23 mouse cellular contexts compared by ENCODE assay signal in the genomic region with DNA sequence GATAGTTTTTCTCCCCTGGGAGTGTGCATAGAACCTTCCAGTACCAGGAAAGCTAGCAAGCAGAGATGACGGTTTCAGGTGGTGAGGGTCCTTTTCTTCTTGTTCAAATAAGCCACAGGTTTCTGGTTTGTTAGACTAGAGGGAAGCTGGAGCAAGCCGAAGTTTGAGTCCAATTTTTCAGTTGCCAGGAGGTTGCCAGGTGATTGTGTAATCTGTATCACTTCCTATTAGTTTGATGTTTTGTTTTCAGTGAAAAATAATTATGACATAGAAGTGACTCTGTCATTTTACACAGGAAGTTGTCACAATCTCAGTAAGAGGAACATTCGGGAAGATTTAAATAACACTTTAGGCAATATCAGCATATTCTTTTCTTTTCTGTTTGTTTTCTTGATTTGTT. TPM values are rescaled to one million over a fixed set of nuclear protein-coding genes. Genes with fewer than 3 reads are reported as not detected.
A peak's percentile ranks its signal among the peaks of the same experiment; 100 is the strongest.
DNase-seq lines count a peak whose midpoint lies in the region; ATAC-seq and TF ChIP-seq lines count a peak whose summit lies in the region.
"Had no signal": no experiment of that assay in that cellular context is flagged by ENCODE, and none has a peak within 500 bp of the region (broad histone marks: within the 10 kb centered on the region; RNA-seq: fewer than 3 reads in every experiment).

No protein-coding gene starts in this region.

- no peak overlapping the region for H3K9ac ChIP-seq in heart, embryonic 11.5 days (ENCODE audit: low read depth, low read length)
- H3K9ac ChIP-seq: forebrain, postnatal 0 days; heart, embryonic 15.5 days; hindbrain, embryonic 13.5 days; limb, embryonic 12.5 days; liver, embryonic 13.5 days; lung, embryonic 14.5 days; neural tube, embryonic 12.5 days had no signal

- peak overlapping the region; percentile 67 for H3K27ac ChIP-seq in bone marrow macrophage, adult 2 months (ENCODE audit: insufficient read depth, low read depth, low read length)
- H3K27ac ChIP-seq in heart, embryonic 11.5 days (ENCODE audit: low read depth, low read length), result no peak overlapping the region
- H3K27ac ChIP-seq: heart, embryonic 15.5 days; hindbrain, embryonic 13.5 days; limb, embryonic 12.5 days; liver, embryonic 13.5 days; neural tube, embryonic 12.5 days had no signal

- no peak overlapping the region for H3K4me2 ChIP-seq in heart, embryonic 11.5 days
- H3K4me2 ChIP-seq: heart, embryonic 15.5 days; hindbrain, embryonic 13.5 days; limb, embryonic 12.5 days; liver, embryonic 13.5 days; lung, embryonic 14.5 days; neural tube, embryonic 12.5 days had no signal

- H3K4me1 ChIP-seq in bone marrow macrophage, adult 2 months (ENCODE audit: control insufficient read depth, insufficient read depth, low read length), result peaks cover 5% of the 10 kb centered on the region
- peaks cover 6% of the 10 kb centered on the region; the same call in 1 of the 2 replicates for H3K4me1 ChIP-seq in heart, embryonic 11.5 days (ENCODE audit: control insufficient read depth, insufficient read depth, low read length)
- H3K4me1 ChIP-seq: hindbrain, embryonic 13.5 days; limb, embryonic 12.5 days; neural tube, embryonic 12.5 days had no signal

- no peak for TF ChIP-seq POLR2A in bone marrow macrophage, adult 2 months (IDR thresholded peaks at IDR 0.05; ENCODE audit: borderline replicate concordance, low read depth, low read length)

- no peaks in the 10 kb centered on the region for H3K36me3 ChIP-seq in heart, embryonic 11.5 days (ENCODE audit: control insufficient read depth, insufficient read depth, low read length)
- H3K36me3 ChIP-seq: heart, embryonic 15.5 days; hindbrain, embryonic 13.5 days; limb, embryonic 12.5 days; liver, embryonic 13.5 days; neural tube, embryonic 12.5 days had no signal

- ATAC-seq in megakaryocyte, adult 5-6 weeks (ENCODE audit: poor library complexity, severe bottlenecking), result peak; percentile 97
- no peak for ATAC-seq in heart, embryonic 11.5 days (replicated peaks; ENCODE audit: insufficient number of reproducible peaks, low FRiP score, low TSS enrichment)
- ATAC-seq: forebrain, postnatal 0 days; intestine, postnatal 0 days; midbrain, embryonic 16.5 days had no signal

- no peak overlapping the region for H3K4me3 ChIP-seq in bone marrow macrophage, adult 2 months (ENCODE audit: insufficient read depth, low read length)
- no peak overlapping the region for H3K4me3 ChIP-seq in heart, embryonic 11.5 days (ENCODE audit: low read depth, low read length)
- H3K4me3 ChIP-seq: erythroblast, embryonic 14.5 days; heart, embryonic 15.5 days; hindbrain, embryonic 13.5 days; limb, embryonic 12.5 days; liver, embryonic 13.5 days; myocyte; neural tube, embryonic 12.5 days had no signal

- no peaks in the 10 kb centered on the region for H3K27me3 ChIP-seq in heart, embryonic 11.5 days (ENCODE audit: control insufficient read depth, insufficient read depth, low read length)
- H3K27me3 ChIP-seq: CH12.LX; heart, embryonic 15.5 days; hindbrain, embryonic 13.5 days; limb, embryonic 12.5 days; liver, embryonic 13.5 days; neural tube, embryonic 12.5 days had no signal

- H3K9me3 ChIP-seq in heart, embryonic 11.5 days (replicated peaks; ENCODE audit: control insufficient read depth, low read length), result no peaks in the 10 kb centered on the region
- H3K9me3 ChIP-seq: heart, embryonic 15.5 days; hindbrain, embryonic 13.5 days; limb, embryonic 12.5 days; liver, embryonic 13.5 days; neural tube, embryonic 12.5 days had no signal

- TF ChIP-seq CTCF in bone marrow macrophage, adult 2 months (IDR thresholded peaks at IDR 0.05; ENCODE audit: low read depth, low read length), result no peak

- WGBS in heart, embryonic 11.5 days (ENCODE audit: insufficient replicate concordance), result 71% methylated on average over 3 of the region's 3 CpGs

- DNase-seq in lung, postnatal 36 days, result peak; percentile 70
- DNase-seq in lung, postnatal 4 days, result no peak
- no peak for DNase-seq in kidney, adult 8-10 months
- DNase-seq: adrenal gland, postnatal 10 days; cerebellum, adult 18-20 months; cerebellum, postnatal 10 days; forebrain, postnatal 0 days; heart, postnatal 36 days; kidney, postnatal 14 days; liver, embryonic 13.5 days; lung, embryonic 14.5 days had no signal

RNA-seq across cellular contexts. Expression of a gene that starts 11.6 kb away (rescaled TPM):
- 222 and 227 TPM in 2 replicates for polyA plus RNA-seq in bone marrow macrophage, adult 2 months (2012; ENCODE audit: insufficient read depth, insufficient read length, missing spikeins)
- 226 and 247 TPM in 2 replicates for total RNA-seq in megakaryocyte, adult 5-6 weeks (2015)
- total RNA-seq in megakaryocyte, adult 5-6 weeks (2017), result 120 and 135 TPM in 2 replicates
- polyA plus RNA-seq in heart, embryonic 11.5 days (2014; fragmentation: Nextera tagmentation; extraction: Ambion mirVana), result 149 and 177 TPM in 2 replicates
